ENCODE assay signal across 8 mouse cellular contexts in genomic region chr11:96996773-96997379, GRCm38 (mm10). TPM values are rescaled to one million over a fixed set of nuclear protein-coding genes. Genes with fewer than 3 reads are reported as not detected.
A peak's percentile ranks its signal among the peaks of the same experiment; 100 is the strongest.
DNase-seq lines count a peak whose midpoint lies in the region; ATAC-seq and TF ChIP-seq lines count a peak whose summit lies in the region.

No protein-coding gene starts in this region.

- 16% methylated on average over 17 of the region's 17 CpGs for WGBS in heart, postnatal 0 days
- 12% methylated on average over 17 of the region's 17 CpGs for WGBS in hindbrain, postnatal 0 days
- 6% methylated on average over 17 of the region's 17 CpGs for WGBS in midbrain, embryonic 16.5 days

- TF ChIP-seq CTCF in heart, postnatal 0 days (IDR thresholded peaks at IDR 0.05; ENCODE audit: low read depth) = no peak
- no peak for TF ChIP-seq CTCF in brain, embryonic 14.5 days (IDR thresholded peaks at IDR 0.05; ENCODE audit: borderline replicate concordance, extremely low read depth, insufficient read depth, insufficient read length)
- no peak for TF ChIP-seq CTCF in hindbrain, postnatal 0 days (IDR thresholded peaks at IDR 0.05; ENCODE audit: low read depth)

- peaks cover 80% of the 10 kb centered on the region for H3K27me3 ChIP-seq in heart, postnatal 0 days (ENCODE audit: control insufficient read depth, insufficient read depth, low read length)
- H3K27me3 ChIP-seq in hindbrain, postnatal 0 days (ENCODE audit: insufficient read depth, low read length) = no peaks in the 10 kb centered on the region
- H3K27me3 ChIP-seq in midbrain, embryonic 16.5 days (ENCODE audit: control insufficient read depth, insufficient read depth, low read depth, low read length) = no peaks in the 10 kb centered on the region

- H3K9me3 ChIP-seq in heart, postnatal 0 days (replicated peaks; ENCODE audit: control insufficient read depth, low read length) = no peaks in the 10 kb centered on the region
- no peaks in the 10 kb centered on the region for H3K9me3 ChIP-seq in hindbrain, postnatal 0 days (ENCODE audit: low read length)
- no peaks in the 10 kb centered on the region for H3K9me3 ChIP-seq in midbrain, embryonic 16.5 days (replicated peaks; ENCODE audit: control insufficient read depth, low read length, poor library complexity, severe bottlenecking)

- no peaks in the 10 kb centered on the region for H3K4me1 ChIP-seq in heart, postnatal 0 days (ENCODE audit: control insufficient read depth, insufficient read depth)
- H3K4me1 ChIP-seq in hindbrain, postnatal 0 days (ENCODE audit: insufficient read depth, low read length) = no peaks in the 10 kb centered on the region
- H3K4me1 ChIP-seq in midbrain, embryonic 16.5 days (ENCODE audit: control insufficient read depth, insufficient read depth, low read length) = peaks cover 11% of the 10 kb centered on the region; the same call in 1 of the 2 replicates

- H3K4me3 ChIP-seq in heart, postnatal 0 days (ENCODE audit: low read depth, low read length) = peak overlapping the region; percentile 28
- H3K4me3 ChIP-seq in hindbrain, postnatal 0 days (ENCODE audit: low read length) = peak overlapping the region; percentile 14
- peak overlapping the region; percentile 31 for H3K4me3 ChIP-seq in midbrain, embryonic 16.5 days (ENCODE audit: low read depth, low read length)

- no peak for DNase-seq in heart, postnatal 0 days (ENCODE audit: low spot score)
- DNase-seq in heart, postnatal 10 days = no peak
- peak; percentile 76 for DNase-seq in brain, embryonic 14.5 days (ENCODE audit: low read depth)
- DNase-seq in hindbrain, postnatal 0 days (ENCODE audit: low spot score) = no peak
- DNase-seq in spleen, postnatal 4 days (ENCODE audit: low spot score in 2 of 2) = no peak
- no peak for DNase-seq in right cerebral cortex, postnatal 4 days
- no peak for DNase-seq in gastrocnemius, adult 18-20 months (ENCODE audit: low spot score)

- TF ChIP-seq POLR2A in brain, embryonic 14.5 days (IDR thresholded peaks at IDR 0.05; ENCODE audit: borderline replicate concordance, extremely low read depth, insufficient read depth, insufficient read length, poor library complexity, severe bottlenecking) = no peak

- peak overlapping the region; percentile 55 for H3K4me2 ChIP-seq in heart, postnatal 0 days (ENCODE audit: low read depth, low read length)
- H3K4me2 ChIP-seq in hindbrain, postnatal 0 days (ENCODE audit: low read depth, low read length) = peak overlapping the region; percentile 54
- H3K4me2 ChIP-seq in midbrain, embryonic 16.5 days (ENCODE audit: low read length) = peak overlapping the region; percentile 60

- intact Hi-C loops in heart, postnatal 10 days (cut with DNase I) = no loop called here

- ATAC-seq in heart, postnatal 0 days (ENCODE audit: insufficient read depth, low read depth) = no peak
- peak; percentile 24; the same call in 1 of the 2 replicates for ATAC-seq in hindbrain, postnatal 0 days
- no peak for ATAC-seq in midbrain, embryonic 16.5 days

- TF ChIP-seq EP300 in heart, postnatal 0 days (IDR thresholded peaks at IDR 0.05; ENCODE audit: low read depth) = no peak

- peak overlapping the region; percentile 10; the same call in 1 of the 2 replicates for H3K9ac ChIP-seq in heart, postnatal 0 days (replicated peaks; ENCODE audit: low read depth, low read length)
- peak overlapping the region; percentile 37 for H3K9ac ChIP-seq in hindbrain, postnatal 0 days (replicated peaks; ENCODE audit: low read length)
- peak overlapping the region; percentile 69 for H3K9ac ChIP-seq in midbrain, embryonic 16.5 days (ENCODE audit: low read depth, low read length)

- H3K27ac ChIP-seq in heart, postnatal 0 days (ENCODE audit: low read depth) = no peak overlapping the region
- no peak overlapping the region for H3K27ac ChIP-seq in hindbrain, postnatal 0 days
- no peak overlapping the region for H3K27ac ChIP-seq in midbrain, embryonic 16.5 days (ENCODE audit: low read length)

- no peaks in the 10 kb centered on the region for H3K36me3 ChIP-seq in heart, postnatal 0 days (replicated peaks; ENCODE audit: control insufficient read depth, insufficient read depth, low read length)
- no peaks in the 10 kb centered on the region for H3K36me3 ChIP-seq in hindbrain, postnatal 0 days (ENCODE audit: insufficient read depth, low read length)
- H3K36me3 ChIP-seq in midbrain, embryonic 16.5 days (ENCODE audit: control insufficient read depth, insufficient read depth, low read length) = no peaks in the 10 kb centered on the region

RNA-seq across cellular contexts. Expression of gene Sp2, which starts 14.1 kb away (rescaled TPM):
- total RNA-seq in heart, postnatal 0 days (2014; rRNA removed; ENCODE audit: low replicate concordance) = 6.2 and 6.8 TPM in 2 replicates
- 8.9 and 9.0 TPM in 2 replicates for polyA plus RNA-seq in heart, postnatal 0 days (2015; fragmentation: Nextera tagmentation; extraction: Ambion mirVana)
- 10 to 100 TPM; 15.0 to 16.1 TPM for total RNA-seq in heart, postnatal 10 days (2021)
- 12.3 and 17.8 TPM in 2 replicates for polyA plus RNA-seq in brain, embryonic 14.5 days (2012; rRNA removed)
- total RNA-seq in hindbrain, postnatal 0 days (2014; rRNA removed) = 7.3 and 8.8 TPM in 2 replicates
- 11.9 and 14.4 TPM in 2 replicates for polyA plus RNA-seq in hindbrain, postnatal 0 days (2015; fragmentation: Nextera tagmentation; extraction: Ambion mirVana)
- polyA plus RNA-seq in midbrain, embryonic 16.5 days (2015; fragmentation: Nextera tagmentation; extraction: Ambion mirVana) = 15.4 and 16.8 TPM in 2 replicates
- 10 to 100 TPM; 11.2 TPM for total RNA-seq in gastrocnemius, adult 18-20 months (2021)

RNA-seq across cellular contexts. Expression of gene Sp6, which starts 16.3 kb away (rescaled TPM):
- 0.04 and 0.19 TPM in 2 replicates for total RNA-seq in heart, postnatal 0 days (2014; rRNA removed; ENCODE audit: low replicate concordance)
- polyA plus RNA-seq in heart, postnatal 0 days (2015; fragmentation: Nextera tagmentation; extraction: Ambion mirVana) = 0.08 TPM in 1 of 2 replicates, not detected in the other
- under 1 TPM; 0.12 to 0.15 TPM for total RNA-seq in heart, postnatal 10 days (2021)
- polyA plus RNA-seq in brain, embryonic 14.5 days (2012; rRNA removed) = 0.64 and 1.0 TPM in 2 replicates
- total RNA-seq in hindbrain, postnatal 0 days (2014; rRNA removed) = 0.18 and 0.99 TPM in 2 replicates
- 0.38 and 0.54 TPM in 2 replicates for polyA plus RNA-seq in hindbrain, postnatal 0 days (2015; fragmentation: Nextera tagmentation; extraction: Ambion mirVana)
- polyA plus RNA-seq in midbrain, embryonic 16.5 days (2015; fragmentation: Nextera tagmentation; extraction: Ambion mirVana) = 0.26 and 0.35 TPM in 2 replicates
- under 1 TPM; 0.09 to 0.14 TPM for total RNA-seq in gastrocnemius, adult 18-20 months (2021)

RNA-seq across cellular contexts. Expression of gene Scrn2, which starts 32.9 kb away (rescaled TPM):
- 29.3 and 31.7 TPM in 2 replicates for total RNA-seq in heart, postnatal 0 days (2014; rRNA removed; ENCODE audit: low replicate concordance)
- 16.6 and 19.0 TPM in 2 replicates for polyA plus RNA-seq in heart, postnatal 0 days (2015; fragmentation: Nextera tagmentation; extraction: Ambion mirVana)
- total RNA-seq in heart, postnatal 10 days (2021) = 10 to 100 TPM; 11.3 to 16.1 TPM
- 11.8 and 16.9 TPM in 2 replicates for polyA plus RNA-seq in brain, embryonic 14.5 days (2012; rRNA removed)
- 10.5 and 24.0 TPM in 2 replicates for total RNA-seq in hindbrain, postnatal 0 days (2014; rRNA removed)
- polyA plus RNA-seq in hindbrain, postnatal 0 days (2015; fragmentation: Nextera tagmentation; extraction: Ambion mirVana) = 12.4 and 13.8 TPM in 2 replicates
- polyA plus RNA-seq in midbrain, embryonic 16.5 days (2015; fragmentation: Nextera tagmentation; extraction: Ambion mirVana) = 13.7 and 16.7 TPM in 2 replicates
- 10 to 100 TPM; 13.1 to 13.2 TPM for total RNA-seq in gastrocnemius, adult 18-20 months (2021)

RNA-seq across cellular contexts. Expression of gene Lrrc46, which starts 44.3 kb away (rescaled TPM):
- total RNA-seq in heart, postnatal 0 days (2014; rRNA removed; ENCODE audit: low replicate concordance) = 0.80 TPM in 1 of 2 replicates, not detected in the other
- polyA plus RNA-seq in heart, postnatal 0 days (2015; fragmentation: Nextera tagmentation; extraction: Ambion mirVana) = 0.53 and 0.65 TPM in 2 replicates
- under 1 TPM; 0.31 to 0.45 TPM for total RNA-seq in heart, postnatal 10 days (2021)
- polyA plus RNA-seq in brain, embryonic 14.5 days (2012; rRNA removed) = 2.0 and 2.9 TPM in 2 replicates
- 0.36 and 3.5 TPM in 2 replicates for total RNA-seq in hindbrain, postnatal 0 days (2014; rRNA removed)
- polyA plus RNA-seq in hindbrain, postnatal 0 days (2015; fragmentation: Nextera tagmentation; extraction: Ambion mirVana) = 3.5 and 4.1 TPM in 2 replicates
- polyA plus RNA-seq in midbrain, embryonic 16.5 days (2015; fragmentation: Nextera tagmentation; extraction: Ambion mirVana) = 3.4 and 4.0 TPM in 2 replicates
- under 1 TPM in 1 of 2 experiments, not detected in 1; 0.16 TPM for total RNA-seq in gastrocnemius, adult 18-20 months (2021)

RNA-seq across cellular contexts. Expression of gene Mrpl10, which starts 44.5 kb away (rescaled TPM):
- 77.7 and 81.2 TPM in 2 replicates for total RNA-seq in heart, postnatal 0 days (2014; rRNA removed; ENCODE audit: low replicate concordance)
- 67.0 and 67.3 TPM in 2 replicates for polyA plus RNA-seq in heart, postnatal 0 days (2015; fragmentation: Nextera tagmentation; extraction: Ambion mirVana)
- total RNA-seq in heart, postnatal 10 days (2021) = 10 to 100 TPM; 85.0 to 86.5 TPM
- 60.4 and 68.8 TPM in 2 replicates for polyA plus RNA-seq in brain, embryonic 14.5 days (2012; rRNA removed)
- total RNA-seq in hindbrain, postnatal 0 days (2014; rRNA removed) = 64.6 and 69.3 TPM in 2 replicates
- 64.9 and 66.6 TPM in 2 replicates for polyA plus RNA-seq in hindbrain, postnatal 0 days (2015; fragmentation: Nextera tagmentation; extraction: Ambion mirVana)
- polyA plus RNA-seq in midbrain, embryonic 16.5 days (2015; fragmentation: Nextera tagmentation; extraction: Ambion mirVana) = 58.9 and 59.1 TPM in 2 replicates
- 10 to 100 TPM; 41.4 to 45.6 TPM for total RNA-seq in gastrocnemius, adult 18-20 months (2021)

Comparison
In these comparisons a context has a peak if more than half of its experiments do, and no peak if none do; other contexts are left out.
1. H3K9ac ChIP-seq: peak in every context shown above with its lines; median percentile 69 in midbrain, embryonic 16.5 days; 37 in hindbrain, postnatal 0 days; 10 in heart, postnatal 0 days.